Mouse (Mus musculus) hindbrain, embryonic 16.5 days (tissue): ENCODE measurements around the gene Ninl. TPM values are rescaled to one million over a fixed set of nuclear protein-coding genes. Genes with fewer than 3 reads are reported as not detected.
"Not testable (repeated sequence)": the region's sequence is repeated elsewhere in the genome, so short reads cannot be mapped to it uniquely, and the experiment has no call there.

ENCODE experiments used
- ATAC-seq: fragments of 200-750 bp; cut with Nextera tagmentation; 2 replicates; pipeline ENCODE4 v1.8.0; 2017; ENCODE audit warnings: moderate TSS enrichment, moderate library complexity
- H3K27ac ChIP-seq: fragments of 300-500 bp; sonication (generic); 2 replicates; pipeline ENCODE4 v1.5.1; 2014; ENCODE audit warnings: low read depth, mild to moderate bottlenecking, control low read depth, low read length, moderate library complexity
- H3K27me3 ChIP-seq: fragments of 300-500 bp; sonication (generic); replicated peaks from 2 replicates; pipeline ENCODE4 v1.6.1; 2014; ENCODE audit warnings: low read length; ENCODE audit not compliant: control insufficient read depth, insufficient read depth
- H3K36me3 ChIP-seq: fragments of 300-500 bp; sonication (generic); 2 replicates; pipeline ENCODE4 v1.6.1; 2014; ENCODE audit warnings: mild to moderate bottlenecking, low read length, moderate library complexity, mixed read lengths; ENCODE audit not compliant: control insufficient read depth, insufficient read depth
- H3K4me1 ChIP-seq: fragments of 300-500 bp; sonication (generic); 2 replicates; pipeline ENCODE4 v1.6.1; 2014; ENCODE audit warnings: low read depth, low read length; ENCODE audit not compliant: control insufficient read depth, insufficient read depth
- H3K4me2 ChIP-seq: fragments of 300-500 bp; sonication (generic); 2 replicates; pipeline ENCODE4 v1.6.1; 2014; ENCODE audit warnings: mild to moderate bottlenecking, low read length, control low read depth, moderate library complexity
- H3K4me3 ChIP-seq: fragments of 300-500 bp; sonication (generic); 2 replicates; pipeline ENCODE4 v1.5.1; 2014; ENCODE audit warnings: mild to moderate bottlenecking, low read length, control low read depth, moderate library complexity
- H3K9ac ChIP-seq: fragments of 300-500 bp; sonication (generic); 2 replicates; pipeline ENCODE4 v1.6.1; 2014; ENCODE audit warnings: low read depth, mild to moderate bottlenecking, control low read depth, low read length, moderate library complexity
- H3K9me3 ChIP-seq: fragments of 300-500 bp; sonication (generic); 2 replicates; pipeline ENCODE4 v1.6.1; 2014; ENCODE audit warnings: mild to moderate bottlenecking, low read length, moderate library complexity; ENCODE audit not compliant: control insufficient read depth
- WGBS: fragments of 180-500 bp; shearing (Covaris S2); extraction: QIAGEN DNeasy Blood & Tissue Kit; methylation state at CpG from one replicate; pipeline ENCODE4 v1.1.7; 2014; 5-methylcytosine and 5-hydroxymethylcytosine counted together
- polyA plus RNA-seq: library from polyadenylated mRNA; unstranded; fragments of >200 nt; fragmentation: Nextera tagmentation; extraction: Ambion mirVana; gene quantifications from 2 replicates; pipeline ENCODE4 v1.2.1, GENCODE M21; 2015

Gene Ninl
- polyA plus RNA-seq, 1 experiment from 2014 or later = 4.6 TPM

DNA sequence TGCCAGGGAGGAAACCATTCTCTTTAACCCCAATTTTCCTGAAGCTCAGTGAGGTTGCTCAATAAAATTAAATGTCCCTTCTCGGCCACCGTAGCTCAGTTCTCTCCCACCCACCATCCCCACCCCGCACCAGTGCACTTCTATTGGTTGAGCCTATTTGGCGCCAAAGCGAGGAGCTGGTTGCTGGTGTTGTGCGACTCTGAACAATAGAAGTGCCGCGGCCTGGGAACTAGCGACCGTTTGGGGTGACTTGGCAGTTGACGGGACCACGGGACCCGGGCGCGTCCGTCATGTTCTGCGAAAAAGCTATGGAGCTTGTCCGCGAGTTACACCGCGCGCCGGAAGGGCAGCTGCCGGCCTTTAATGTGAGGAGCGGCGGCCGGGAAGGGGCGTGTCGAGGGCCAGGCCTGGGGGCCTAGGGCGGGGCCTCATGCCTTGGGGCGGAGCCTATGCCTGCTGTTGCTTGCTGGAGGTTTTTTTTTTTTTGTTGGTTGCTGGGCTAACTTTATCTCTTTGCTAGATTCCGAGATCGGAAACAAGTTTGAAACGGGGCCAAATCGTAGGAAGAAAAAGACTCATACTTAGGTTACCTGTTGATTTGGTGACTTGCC, 129.6 kb downstream of the Ninl start:
- H3K9me3 ChIP-seq = no peaks in the 10 kb centered on the region
- WGBS = under 1% methylated on average over 35 of the region's 35 CpGs
- ATAC-seq = peak; percentile 94

DNA sequence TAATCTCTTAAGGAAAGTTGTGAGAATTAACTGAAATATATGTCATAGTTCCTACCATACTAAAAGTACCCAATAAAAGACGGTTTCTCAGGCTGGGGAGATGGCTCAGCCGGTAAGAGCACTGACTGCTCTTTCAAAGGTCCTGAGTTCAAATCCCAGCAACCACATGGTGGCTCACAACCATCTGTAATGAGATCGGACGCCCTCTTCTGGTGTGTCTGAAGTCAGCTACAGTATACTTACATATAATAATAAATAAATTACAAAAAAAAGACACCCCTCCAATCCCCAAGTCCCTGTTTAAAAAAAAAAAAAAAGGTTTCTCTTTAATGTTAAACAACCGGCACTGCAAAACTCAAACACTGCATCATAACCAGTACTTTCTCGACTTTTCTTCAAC, 130.3 kb downstream of the Ninl start:
- WGBS = 54% methylated on average over 6 of the region's 6 CpGs
- H3K4me2 ChIP-seq = peak overlapping the region; percentile 71
- ATAC-seq, H3K9ac ChIP-seq, H3K36me3 ChIP-seq, H3K9me3 ChIP-seq, H3K4me1 ChIP-seq, H3K27ac ChIP-seq, H3K27me3 ChIP-seq: not testable (repeated sequence)
- H3K4me3 ChIP-seq = peak overlapping the region; percentile 84

More for the DNA sequence above, 129.6 kb downstream of the Ninl start:
- Histone ChIP-seq H3K27ac (peak overlapping the region; percentile 74), H3K27me3 (no peaks in the 10 kb centered on the region), H3K4me1 (peaks cover 4% of the 10 kb centered on the region), H3K36me3 (no peaks in the 10 kb centered on the region), H3K9ac (peak overlapping the region; percentile 70), H3K4me3 (peak overlapping the region; percentile 84), H3K4me2 (peak overlapping the region; percentile 71)

DNA sequence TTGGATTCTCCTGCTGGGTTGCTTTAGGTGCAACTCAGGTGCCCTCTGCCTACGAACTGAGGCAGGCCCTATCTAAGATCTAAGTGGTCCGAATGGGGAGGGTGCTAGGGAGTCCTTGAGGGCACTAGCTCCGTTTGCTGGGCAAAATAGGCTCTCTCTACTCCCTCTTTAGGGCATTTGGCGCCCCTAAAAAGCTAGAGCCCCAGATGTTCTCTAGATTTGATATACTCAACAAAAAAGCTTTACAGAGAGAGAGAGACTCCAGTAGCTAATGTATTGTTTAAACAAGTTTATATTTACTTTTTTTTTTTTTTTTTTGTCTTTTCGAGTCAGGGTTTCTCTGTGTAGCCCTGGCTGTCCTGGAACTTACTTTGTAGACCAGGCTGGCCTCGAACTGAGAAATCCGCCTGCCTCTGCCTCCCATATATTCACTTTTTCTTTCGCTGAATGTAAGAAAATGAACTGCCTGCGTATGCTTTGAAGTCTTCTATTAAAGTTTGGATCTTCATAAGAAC, 134.2 kb downstream of the Ninl start, which contains the start of gene Gins1:
Gene Gins1 (plus strand): TSS at position 465 of the 515 bp plus-strand sequence.
- H3K36me3 ChIP-seq = no peaks in the 10 kb centered on the region
- 37% methylated on average over 9 of the region's 9 CpGs for WGBS
- H3K9me3 ChIP-seq = no peaks in the 10 kb centered on the region
- H3K4me2 ChIP-seq = peak within 1 kb of the TSS; percentile 86
- H3K27ac ChIP-seq = peak within 1 kb of the TSS; percentile 90
- no peak for ATAC-seq
- peaks cover 16% of the 10 kb centered on the region for H3K4me1 ChIP-seq
- peak within 1 kb of the TSS; percentile 97 for H3K9ac ChIP-seq
- H3K27me3 ChIP-seq = no peaks in the 10 kb centered on the region
- H3K4me3 ChIP-seq = peak within 1 kb of the TSS; percentile 97

DNA sequence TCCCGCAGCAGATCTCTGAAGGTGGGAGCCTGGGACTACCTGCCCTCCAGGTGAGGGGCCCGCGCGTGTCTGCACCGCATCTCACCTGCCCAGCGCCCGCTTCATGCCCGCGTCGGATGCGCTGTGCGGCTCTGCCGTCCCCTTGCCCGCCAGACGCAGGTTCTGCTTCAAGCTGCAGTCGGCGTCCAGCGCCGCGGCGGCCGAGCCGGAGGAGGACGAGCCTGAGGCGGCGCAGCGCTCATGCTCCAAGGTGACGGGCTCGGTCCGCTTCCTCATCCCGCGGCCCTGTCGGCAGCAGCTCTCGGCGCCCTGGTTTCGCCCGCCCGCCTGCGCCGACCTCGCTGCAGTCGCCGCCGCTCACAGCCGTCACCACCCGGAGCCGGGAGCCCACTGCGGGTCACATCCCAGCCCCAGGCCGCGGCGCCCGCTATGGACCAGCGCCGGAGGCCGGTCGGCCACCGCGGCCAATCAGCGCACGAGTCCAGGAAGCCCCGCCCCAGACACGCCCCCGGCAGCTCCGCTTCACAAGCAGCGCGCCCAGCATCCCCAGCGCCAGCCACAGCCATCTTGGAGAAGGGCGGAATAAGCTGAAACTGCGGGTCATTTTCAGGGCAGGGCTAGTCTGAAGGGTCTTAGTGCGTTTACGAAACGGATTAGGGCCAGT, 134.8 kb downstream of the Ninl start, which contains the start of gene Abhd12:
Gene Abhd12 (minus strand): TSS at position 470 of the 664 bp plus-strand sequence.
- Histone ChIP-seq H3K4me3 (peak within 1 kb of the TSS; percentile 97), H3K27ac (peak within 1 kb of the TSS; percentile 90), H3K27me3 (no peaks in the 10 kb centered on the region), H3K36me3 (no peaks in the 10 kb centered on the region), H3K9me3 (no peaks in the 10 kb centered on the region), H3K4me1 (peaks cover 15% of the 10 kb centered on the region), H3K4me2 (peak within 1 kb of the TSS; percentile 86), H3K9ac (peak within 1 kb of the TSS; percentile 97)
- ATAC-seq = peak; percentile 98
- under 1% methylated on average over 67 of the region's 72 CpGs for WGBS

DNA sequence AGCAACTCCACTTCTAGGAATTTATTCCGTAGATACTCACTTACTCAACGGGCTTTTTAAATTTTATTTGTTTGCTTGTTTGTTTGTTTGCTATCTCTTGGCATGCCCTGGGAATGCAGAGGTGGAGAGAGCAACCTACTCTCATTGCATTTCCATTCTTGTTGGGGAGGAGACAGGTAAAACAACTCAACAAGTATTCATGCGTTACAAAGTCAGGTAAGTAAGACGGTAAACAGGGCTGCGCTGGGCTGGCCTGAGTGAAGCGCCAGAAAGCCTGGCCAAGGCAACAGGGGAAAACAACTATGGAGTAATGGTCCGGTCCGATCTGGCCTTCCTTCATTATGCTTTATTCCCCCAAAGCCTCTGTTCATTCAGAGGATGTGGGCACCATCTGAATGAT, 136.8 kb downstream of the Ninl start:
- peak overlapping the region; percentile 44 for H3K4me2 ChIP-seq
- H3K4me3 ChIP-seq = peak overlapping the region; percentile 6; the same call in 1 of the 2 replicates
- no peak overlapping the region for H3K27ac ChIP-seq
- H3K9ac ChIP-seq = no peak overlapping the region
- no peak for ATAC-seq
- no peaks in the 10 kb centered on the region for H3K9me3 ChIP-seq
- WGBS = 87% methylated on average over 8 of the region's 8 CpGs
- no peaks in the 10 kb centered on the region for H3K27me3 ChIP-seq
- peaks cover 15% of the 10 kb centered on the region for H3K4me1 ChIP-seq
- no peaks in the 10 kb centered on the region for H3K36me3 ChIP-seq

DNA sequence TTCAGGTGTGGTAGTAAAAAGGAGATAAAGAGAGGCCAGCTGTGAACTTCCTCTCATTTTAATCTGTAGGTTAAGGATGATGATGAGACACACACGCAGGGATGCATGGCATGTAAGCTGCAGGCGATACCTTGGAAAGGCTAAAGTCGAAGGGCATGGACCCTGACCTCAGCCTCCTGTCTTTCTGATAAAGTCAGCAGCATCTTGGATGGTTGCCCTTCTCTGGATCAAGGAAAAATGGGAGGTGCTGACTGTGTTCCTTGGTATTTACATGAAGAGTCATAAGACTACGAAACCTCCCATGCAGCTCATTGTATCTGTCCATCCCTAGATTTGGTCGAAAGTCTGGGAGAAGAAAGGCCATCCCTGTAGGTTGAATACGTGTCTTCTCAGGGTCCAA, 138.8 kb downstream of the Ninl start:
- no peak overlapping the region for H3K4me3 ChIP-seq
- WGBS = 95% methylated on average over 6 of the region's 6 CpGs

DNA sequence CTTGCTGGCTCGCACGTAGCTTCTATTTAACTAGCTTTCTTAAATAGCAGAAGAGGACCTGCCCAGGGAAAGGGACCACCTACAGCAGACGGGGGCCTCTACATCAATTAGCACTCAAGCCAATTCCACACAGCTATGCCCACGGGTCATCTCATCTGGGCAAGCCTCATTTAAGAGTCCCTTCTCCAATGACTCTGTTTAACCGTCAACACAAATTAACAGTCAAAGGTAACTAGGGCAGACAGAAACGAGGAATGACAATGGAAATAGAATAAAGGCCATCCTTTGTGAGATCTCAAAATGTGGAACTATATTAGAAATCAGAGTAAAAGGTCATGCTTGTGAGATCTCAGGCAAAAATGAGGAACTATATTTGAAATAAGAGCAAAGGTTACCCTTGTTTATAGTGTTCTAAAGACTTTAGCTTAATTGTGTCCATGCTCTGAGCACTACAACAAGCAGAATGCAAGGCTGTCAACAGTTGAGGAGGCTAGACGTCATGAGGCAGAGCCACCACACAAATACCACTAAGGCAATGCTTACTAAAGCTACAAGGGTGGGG, 143.4 kb downstream of the Ninl start:
- Histone ChIP-seq H3K4me3 (no peak overlapping the region), H3K27me3 (no peaks in the 10 kb centered on the region), H3K4me1 (no peaks in the 10 kb centered on the region), H3K27ac (no peak overlapping the region), H3K4me2 (no peak overlapping the region), H3K9me3 (no peaks in the 10 kb centered on the region), H3K36me3 (no peaks in the 10 kb centered on the region), H3K9ac (no peak overlapping the region)
- whole genome bisulfite sequencing = 85% methylated on average over 7 of the region's 7 CpGs
- ATAC-seq = no peak

More for the DNA sequence above, 138.8 kb downstream of the Ninl start:
- no peaks in the 10 kb centered on the region for H3K9me3 ChIP-seq
- peaks cover 15% of the 10 kb centered on the region for H3K4me1 ChIP-seq
- ATAC-seq = no peak
- no peaks in the 10 kb centered on the region for H3K27me3 ChIP-seq
- H3K9ac ChIP-seq = no peak overlapping the region
- H3K36me3 ChIP-seq = no peaks in the 10 kb centered on the region
- H3K27ac ChIP-seq = no peak overlapping the region
- H3K4me2 ChIP-seq = no peak overlapping the region

DNA sequence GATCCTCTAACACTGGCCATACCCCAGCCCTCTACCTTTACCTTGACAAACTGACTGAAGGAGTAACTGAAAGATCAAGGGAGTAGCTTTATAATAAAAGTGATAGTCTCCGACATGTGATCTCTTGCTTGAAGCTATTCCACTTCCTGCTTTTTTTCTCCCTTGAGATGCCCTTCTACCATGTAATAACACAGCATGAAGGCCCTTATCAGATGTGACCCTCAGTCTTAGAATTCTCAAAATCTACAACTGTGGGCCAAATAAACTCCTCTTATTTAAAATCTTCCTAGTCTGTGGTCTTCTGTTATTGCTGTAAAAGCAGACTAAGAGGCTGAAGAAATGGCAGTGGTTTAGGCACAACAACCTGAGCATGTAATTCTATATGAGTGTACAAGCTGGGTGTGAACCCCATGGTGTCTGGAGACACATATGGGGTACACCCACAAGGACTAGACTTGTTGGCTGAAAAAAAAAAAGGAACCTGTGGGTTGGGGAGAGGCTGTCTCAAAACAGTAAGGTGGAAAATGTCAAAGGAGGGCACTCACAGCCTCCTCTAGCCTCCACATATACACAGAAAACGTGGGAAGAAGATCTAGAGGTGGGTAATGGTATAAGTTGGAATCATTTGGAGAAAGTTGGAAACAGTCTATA, 144.4 kb downstream of the Ninl start:
- no peak overlapping the region for H3K4me2 ChIP-seq
- H3K9ac ChIP-seq = no peak overlapping the region
- no peak for ATAC-seq
- no peak overlapping the region for H3K4me3 ChIP-seq
- no peak overlapping the region for H3K27ac ChIP-seq
- H3K9me3 ChIP-seq = no peaks in the 10 kb centered on the region
- no peaks in the 10 kb centered on the region for H3K27me3 ChIP-seq
- no peaks in the 10 kb centered on the region for H3K4me1 ChIP-seq
- no peaks in the 10 kb centered on the region for H3K36me3 ChIP-seq
- WGBS = 88% methylated on average over 2 of the region's 2 CpGs

DNA sequence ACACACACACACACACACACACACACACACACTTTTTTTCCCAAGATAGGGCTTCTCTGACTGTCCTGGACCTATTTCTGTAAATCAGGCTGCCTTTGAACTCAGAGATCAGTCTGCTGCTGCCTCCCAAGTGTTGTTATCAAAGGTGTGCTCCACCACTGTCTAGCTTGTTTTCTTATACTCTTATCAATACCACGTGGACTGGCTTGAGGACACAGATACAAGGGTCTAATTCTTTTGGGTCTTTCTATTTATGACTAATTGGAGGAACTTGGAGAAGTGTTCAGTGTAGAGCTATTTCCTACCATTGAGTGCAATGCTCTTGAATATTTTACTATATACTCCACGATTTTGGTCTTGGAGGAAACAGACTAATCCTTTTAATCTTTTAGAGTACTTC, 151.8 kb downstream of the Ninl start:
- H3K4me2 ChIP-seq = no peak overlapping the region
- H3K9ac ChIP-seq = no peak overlapping the region
- H3K36me3 ChIP-seq = no peaks in the 10 kb centered on the region
- no peaks in the 10 kb centered on the region for H3K4me1 ChIP-seq
- H3K9me3 ChIP-seq = no peaks in the 10 kb centered on the region
- ATAC-seq = no peak
- 91% methylated on average over 2 of the region's 2 CpGs for WGBS
- H3K27ac ChIP-seq = no peak overlapping the region
- no peak overlapping the region for H3K4me3 ChIP-seq
- H3K27me3 ChIP-seq = no peaks in the 10 kb centered on the region
